Comparison of ENCODE assay signal across 19 mouse cellular contexts in genomic region chr9:66160155-66160554, GRCm38 (mm10). TPM values are rescaled to one million over a fixed set of nuclear protein-coding genes. Genes with fewer than 3 reads are reported as not detected.
DNase-seq lines count a peak whose midpoint lies in the region; ATAC-seq and TF ChIP-seq lines count a peak whose summit lies in the region.
"Had no signal": no experiment of that assay in that cellular context is flagged by ENCODE, and none has a peak within 500 bp of the region (broad histone marks: within the 10 kb centered on the region; RNA-seq: fewer than 3 reads in every experiment).

No protein-coding gene starts in this region.

- no peaks in the 10 kb centered on the region for H3K9me3 ChIP-seq in intestine, postnatal 0 days (ENCODE audit: control insufficient read depth)
- no peaks in the 10 kb centered on the region for H3K9me3 ChIP-seq in intestine, embryonic 16.5 days (ENCODE audit: control insufficient read depth, low read length)
- peaks cover 5% of the 10 kb centered on the region for H3K9me3 ChIP-seq in CH12.LX (replicated peaks; ENCODE audit: low read length)
- H3K9me3 ChIP-seq in liver, embryonic 16.5 days (replicated peaks; ENCODE audit: control insufficient read depth, low read length), result no peaks in the 10 kb centered on the region
- H3K9me3 ChIP-seq: forebrain, embryonic 13.5 days; heart, embryonic 12.5 days; hindbrain, embryonic 15.5 days; midbrain, embryonic 12.5 days had no signal

- no peak for TF ChIP-seq POLR2A in CH12.LX (IDR thresholded peaks at IDR 0.05; ENCODE audit: low read depth, low read length)

- in situ Hi-C loops in CH12.LX (cut with MboI; ENCODE audit: low pct_ligation_motif_present, low pct_unique_long_range_greater_than_20kb, low sequenced_read_pairs), result loop anchor here (5.0 to 25.0 kb wide), 3 partner anchors 37 to 252 kb away; no protein-coding TSS in a partner anchor

- no peaks in the 10 kb centered on the region for H3K36me3 ChIP-seq in intestine, postnatal 0 days (ENCODE audit: control insufficient read depth, insufficient read depth)
- H3K36me3 ChIP-seq in intestine, embryonic 16.5 days (ENCODE audit: control insufficient read depth, insufficient read depth, low read length), result no peaks in the 10 kb centered on the region
- peaks cover 0 to 26% of the 10 kb centered on the region in 2 experiments for H3K36me3 ChIP-seq in CH12.LX (replicated peaks in 1 of 2; ENCODE audit: control insufficient read depth in 1 of 2, insufficient read depth in 1 of 2, low read length in 1 of 2)
- no peaks in the 10 kb centered on the region for H3K36me3 ChIP-seq in liver, embryonic 16.5 days (ENCODE audit: control insufficient read depth, insufficient read depth)
- H3K36me3 ChIP-seq: heart, embryonic 12.5 days; hindbrain, embryonic 15.5 days; midbrain, embryonic 12.5 days had no signal

- TF ChIP-seq EP300 in CH12.LX (IDR thresholded peaks at IDR 0.05; ENCODE audit: low read length), result no peak

- TF ChIP-seq CTCF in intestine, postnatal 0 days (IDR thresholded peaks at IDR 0.05; ENCODE audit: low read depth), result peak; percentile 40
- TF ChIP-seq CTCF in CH12.LX (conservative IDR thresholded peaks at IDR 0.05 in 1 of 2, IDR thresholded peaks at IDR 0.05 in 1 of 2; ENCODE audit: low read depth in 2 of 2, low read length in 2 of 2), result peak in 1 of 2 experiments; percentile 47; a peak in 2 of 4 replicates

- ATAC-seq in intestine, postnatal 0 days, result no peak
- ATAC-seq in intestine, embryonic 16.5 days, result no peak
- ATAC-seq in liver, embryonic 16.5 days (ENCODE audit: low read depth), result no peak
- ATAC-seq: activated CD4-positive, CD25-positive, alpha-beta regulatory T cell, adult 4 months; forebrain, embryonic 13.5 days had no signal

- no peak overlapping the region for H3K9ac ChIP-seq in intestine, postnatal 0 days (ENCODE audit: low read depth, low read length)
- H3K9ac ChIP-seq in intestine, embryonic 16.5 days (ENCODE audit: low read depth, low read length), result no peak overlapping the region
- no peak overlapping the region for H3K9ac ChIP-seq in CH12.LX (ENCODE audit: insufficient read depth, low read depth)
- H3K9ac ChIP-seq in liver, embryonic 16.5 days (ENCODE audit: low read depth, low read length), result no peak overlapping the region
- H3K9ac ChIP-seq: forebrain, embryonic 13.5 days; heart, embryonic 12.5 days; hindbrain, embryonic 15.5 days; midbrain, embryonic 12.5 days had no signal

- H3K27me3 ChIP-seq in intestine, postnatal 0 days (replicated peaks; ENCODE audit: control insufficient read depth, insufficient read depth, low read length), result no peaks in the 10 kb centered on the region
- 0 out of 2 replicates have a peak, but pooled peaks cover 2% of the 10 kb centered on the region for H3K27me3 ChIP-seq in intestine, embryonic 16.5 days (replicated peaks; ENCODE audit: control insufficient read depth, insufficient read depth, low read length)
- H3K27me3 ChIP-seq in CH12.LX (replicated peaks), result no peaks in the 10 kb centered on the region
- no peaks in the 10 kb centered on the region for H3K27me3 ChIP-seq in liver, embryonic 16.5 days (ENCODE audit: control insufficient read depth, insufficient read depth, low read depth, low read length)

- H3K4me1 ChIP-seq in intestine, postnatal 0 days (replicated peaks; ENCODE audit: control insufficient read depth, insufficient read depth, low read length), result no peaks in the 10 kb centered on the region
- H3K4me1 ChIP-seq in intestine, embryonic 16.5 days (ENCODE audit: control insufficient read depth, insufficient read depth, low read length), result no peaks in the 10 kb centered on the region
- H3K4me1 ChIP-seq in CH12.LX (ENCODE audit: control insufficient read depth in 1 of 2, insufficient read depth in 2 of 2), result peaks cover 11 to 53% of the 10 kb centered on the region in 2 experiments
- peaks cover 30% of the 10 kb centered on the region for H3K4me1 ChIP-seq in liver, embryonic 16.5 days (ENCODE audit: control insufficient read depth, low read depth, low read length)
- H3K4me1 ChIP-seq: forebrain, embryonic 13.5 days had no signal

- no peak overlapping the region for H3K4me2 ChIP-seq in intestine, postnatal 0 days (replicated peaks; ENCODE audit: low read depth)
- no peak overlapping the region for H3K4me2 ChIP-seq in intestine, embryonic 16.5 days (ENCODE audit: low read depth, low read length)
- H3K4me2 ChIP-seq in CH12.LX (ENCODE audit: insufficient read depth, low read depth, poor library complexity, severe bottlenecking), result no peak overlapping the region
- H3K4me2 ChIP-seq in liver, embryonic 16.5 days (ENCODE audit: low read depth, low read length), result no peak overlapping the region
- H3K4me2 ChIP-seq: forebrain, embryonic 13.5 days; heart, embryonic 12.5 days; hindbrain, embryonic 15.5 days; midbrain, embryonic 12.5 days had no signal

- WGBS in intestine, postnatal 0 days, result 94% methylated on average over 2 of the region's 2 CpGs
- 89% methylated on average over 2 of the region's 2 CpGs for WGBS in intestine, embryonic 16.5 days
- WGBS in liver, embryonic 16.5 days (ENCODE audit: insufficient replicate concordance), result 86% methylated on average over 2 of the region's 2 CpGs

- H3K79me2 ChIP-seq in CH12.LX (replicated peaks; ENCODE audit: control insufficient read depth, extremely low read depth, insufficient read depth, poor library complexity, severe bottlenecking), result peaks cover 8% of the 10 kb centered on the region; the same call in 1 of the 2 replicates

- DNase-seq in CH12.LX (ENCODE audit: extremely low read depth) (no peak), R1 (ENCODE audit: low read depth, low spot score) (peak; percentile 56)
- no peak for DNase-seq in cerebellum, postnatal 4 days (ENCODE audit: low spot score in 2 of 2)
- DNase-seq in ovary, postnatal 14 days (ENCODE audit: low spot score), result no peak
- DNase-seq: adrenal gland, postnatal 25 days; B cell, adult 2 months; cerebellum, adult 8-10 months; kidney, adult 18-20 months; kidney, postnatal 4 days; lung, postnatal 4 days; thymus, postnatal 25 days had no signal

- dilution Hi-C loops in CH12.LX (cut with MboI; ENCODE audit: extremely low pct_ligation_motif_present, extremely low pct_unique_long_range_greater_than_20kb, low sequenced_read_pairs), result no loop called here

- TF ChIP-seq RAD21 in CH12.LX (IDR thresholded peaks at IDR 0.05; ENCODE audit: low read depth, low read length), result no peak; the same call in 1 of the 2 replicates

- H3K27ac ChIP-seq in intestine, postnatal 0 days (ENCODE audit: low read depth, low read length), result no peak overlapping the region
- H3K27ac ChIP-seq in intestine, embryonic 16.5 days (ENCODE audit: low read length), result no peak overlapping the region
- no peak overlapping the region for H3K27ac ChIP-seq in CH12.LX (ENCODE audit: insufficient read depth, low read depth)
- H3K27ac ChIP-seq in liver, embryonic 16.5 days (ENCODE audit: low read length), result no peak overlapping the region
- H3K27ac ChIP-seq: forebrain, embryonic 13.5 days; hindbrain, embryonic 15.5 days; midbrain, embryonic 12.5 days had no signal

- H3K4me3 ChIP-seq in intestine, postnatal 0 days (ENCODE audit: low read depth, low read length), result no peak overlapping the region
- no peak overlapping the region for H3K4me3 ChIP-seq in intestine, embryonic 16.5 days (ENCODE audit: low read length)
- no peak overlapping the region for H3K4me3 ChIP-seq in CH12.LX (replicated peaks in 1 of 3; ENCODE audit: low read depth in 2 of 3, low read length in 2 of 3, poor library complexity in 1 of 3)
- peak overlapping the region; percentile 77; the same call in 1 of the 2 replicates for H3K4me3 ChIP-seq in liver, embryonic 16.5 days (ENCODE audit: low read depth, low read length)
- H3K4me3 ChIP-seq: forebrain, embryonic 13.5 days; heart, embryonic 12.5 days; hindbrain, embryonic 15.5 days; midbrain, embryonic 12.5 days had no signal

TF ChIP-seq in CH12.LX, 34 proteins besides CTCF, POLR2A, EP300 and RAD21:
- no peak for TF ChIP-seq IRF4 (IDR thresholded peaks at IDR 0.05; ENCODE audit: low read depth, low read length)
- TF ChIP-seq SMC3 (IDR thresholded peaks at IDR 0.05; ENCODE audit: low read depth, low read length), result peak; percentile 3; the same call in 1 of the 2 replicates

RNA-seq across cellular contexts. Expression of gene Dapk2, which starts 2.1 kb away (rescaled TPM):
- 14.7 and 16.9 TPM in 2 replicates for polyA plus RNA-seq in intestine, postnatal 0 days (2015; fragmentation: Nextera tagmentation; extraction: Ambion mirVana)
- polyA plus RNA-seq in intestine, embryonic 16.5 days (2015; fragmentation: Nextera tagmentation; extraction: Ambion mirVana), result 6.8 and 8.0 TPM in 2 replicates
- total RNA-seq in CH12.LX (2012; rRNA removed) (28.4 and 39.0 TPM in 2 replicates), CH12.LX (2014; rRNA removed) (60.3 and 62.4 TPM in 2 replicates)
- 25.2 and 26.7 TPM in 2 replicates for polyA plus RNA-seq in CH12.LX (2012; ENCODE audit: insufficient read length, low read depth)
- 32.7 and 33.7 TPM in 2 replicates for polyA plus RNA-seq in liver, embryonic 16.5 days (2015; fragmentation: Nextera tagmentation; extraction: Ambion mirVana)

RNA-seq across cellular contexts. Expression of gene Ciao2a, which starts 33.7 kb away (rescaled TPM):
- polyA plus RNA-seq in intestine, postnatal 0 days (2015; fragmentation: Nextera tagmentation; extraction: Ambion mirVana), result 201 and 207 TPM in 2 replicates
- 203 and 219 TPM in 2 replicates for polyA plus RNA-seq in intestine, embryonic 16.5 days (2015; fragmentation: Nextera tagmentation; extraction: Ambion mirVana)
- 144 and 180 TPM in 2 replicates for total RNA-seq in CH12.LX (2012; rRNA removed)
- total RNA-seq in CH12.LX (2014; rRNA removed), result 359 and 411 TPM in 2 replicates
- polyA plus RNA-seq in CH12.LX (2012; ENCODE audit: insufficient read length, low read depth), result 197 and 246 TPM in 2 replicates
- polyA plus RNA-seq in liver, embryonic 16.5 days (2015; fragmentation: Nextera tagmentation; extraction: Ambion mirVana), result 110 and 129 TPM in 2 replicates

RNA-seq across cellular contexts. Expression of gene Snx1, which starts 33.8 kb away (rescaled TPM):
- 122 and 133 TPM in 2 replicates for polyA plus RNA-seq in intestine, postnatal 0 days (2015; fragmentation: Nextera tagmentation; extraction: Ambion mirVana)
- 149 and 155 TPM in 2 replicates for polyA plus RNA-seq in intestine, embryonic 16.5 days (2015; fragmentation: Nextera tagmentation; extraction: Ambion mirVana)
- total RNA-seq in CH12.LX (2012; rRNA removed) (86.4 and 91.4 TPM in 2 replicates), CH12.LX (2014; rRNA removed) (170 and 186 TPM in 2 replicates)
- polyA plus RNA-seq in CH12.LX (2012; ENCODE audit: insufficient read length, low read depth), result 110 and 114 TPM in 2 replicates
- 59.6 and 63.8 TPM in 2 replicates for polyA plus RNA-seq in liver, embryonic 16.5 days (2015; fragmentation: Nextera tagmentation; extraction: Ambion mirVana)
